Mouse (Mus musculus) liver, adult 2 months (tissue): Measurements from ENCODE around the gene Alpk1. TPM values are rescaled to one million over a fixed set of nuclear protein-coding genes. Genes with fewer than 3 reads are reported as not detected.
"Not testable (repeated sequence)": the region's sequence is repeated elsewhere in the genome, so short reads cannot be mapped to it uniquely, and the experiment has no call there.

ENCODE experiments used
- DNase-seq: peaks from one replicate; pipeline ENCODE4 v3.0.0-alpha.2; 2011; ENCODE audit warnings: low read depth, low spot score; ENCODE audit errors: extremely low read depth
- H3K27ac ChIP-seq: fragments of 200-500 bp; replicated peaks from 2 replicates; pipeline ENCODE4 v1.5.1; 2012; ENCODE audit warnings: low read depth, mild to moderate bottlenecking, control low read depth, inconsistent platforms, low read length; ENCODE audit not compliant: insufficient read depth
- H3K27me3 ChIP-seq: fragments of 200-500 bp; 2 replicates; pipeline ENCODE4 v1.6.1; 2012; ENCODE audit warnings: mild to moderate bottlenecking, moderate library complexity, low read length, inconsistent platforms; ENCODE audit not compliant: control insufficient read depth, insufficient read depth
- H3K36me3 ChIP-seq: fragments of 200-500 bp; 2 replicates; pipeline ENCODE4 v1.6.1; 2012; ENCODE audit warnings: low read length, inconsistent platforms; ENCODE audit not compliant: control insufficient read depth, insufficient read depth
- H3K4me1 ChIP-seq: fragments of 200-500 bp; 2 replicates; pipeline ENCODE4 v1.6.1; 2011; ENCODE audit warnings: low read length; ENCODE audit not compliant: control insufficient read depth, insufficient read depth
- H3K4me3 ChIP-seq: fragments of 200-500 bp; 2 replicates; pipeline ENCODE4 v1.5.1; 2011; ENCODE audit warnings: low read depth, mild to moderate bottlenecking, control low read depth, low read length, moderate library complexity; ENCODE audit not compliant: insufficient read depth
- H3K79me2 ChIP-seq: fragments of 200-500 bp; 2 replicates; pipeline ENCODE4 v1.6.1; 2012; ENCODE audit warnings: inconsistent platforms, mild to moderate bottlenecking, low read length, moderate library complexity; ENCODE audit not compliant: control insufficient read depth, insufficient read depth
- H3K9ac ChIP-seq: fragments of 200-500 bp; 2 replicates; pipeline ENCODE4 v1.6.1; 2012; ENCODE audit warnings: low read depth, mild to moderate bottlenecking, control low read depth, inconsistent platforms, low read length
- CTCF ChIP-seq: fragments of 200-500 bp; IDR thresholded peaks from 2 replicates; pipeline ENCODE4 v1.5.1; 2011; ENCODE audit warnings: low read depth, low read length, control low read depth
- POLR2A ChIP-seq: fragments of 200-500 bp; IDR thresholded peaks from 2 replicates; pipeline ENCODE4 v1.6.1; 2011; ENCODE audit warnings: low read length, control low read depth; ENCODE audit not compliant: insufficient read depth; ENCODE audit errors: extremely low read depth
- WGBS: fragments of 180-500 bp; shearing (Covaris S2); methylation state at CpG from one replicate; pipeline ENCODE4 v1.1.7; 2018; 5-methylcytosine and 5-hydroxymethylcytosine counted together
- polyA plus RNA-seq: library from polyadenylated mRNA; depleted of rRNA; stranded (reverse); fragments of >200 nt; gene quantifications from 2 replicates; pipeline ENCODE4 v1.2.3, GENCODE M21; 2012
- total RNA-seq: library from RNA; depleted of rRNA; stranded (reverse); fragments of >200 nt; gene quantifications from 2 replicates; pipeline ENCODE4 v1.2.3, GENCODE M21; 2014

The Alpk1 gene
- total and polyA plus RNA-seq, 2 experiments, result 0.39 to 1.9 TPM

GRCm38 (mm10) chr3:127789500-127790191 is 9.3 kb upstream of the Alpk1 start, which contains the start of gene Tifa:
Gene Tifa (plus strand): TSS chr3:127789805.
- no peaks in the 10 kb centered on the region for H3K27me3 ChIP-seq
- H3K4me1 ChIP-seq, result peaks cover 7% of the 10 kb centered on the region
- peak; percentile 48 for DNase-seq
- peak within 1 kb of the TSS; percentile 72 for H3K9ac ChIP-seq
- no peaks in the 10 kb centered on the region for H3K36me3 ChIP-seq
- peak within 1 kb of the TSS; percentile 72 for H3K27ac ChIP-seq
- peaks cover 3% of the 10 kb centered on the region; the same call in 1 of the 2 replicates for H3K79me2 ChIP-seq
- WGBS, result 2% methylated on average over 40 of the region's 44 CpGs
- TF ChIP-seq POLR2A, result peak; percentile 43; the same call in 1 of the 2 replicates
- TF ChIP-seq CTCF, result 0 out of 2 replicates have a peak, but pooled peaks have one; percentile 9
- peak within 1 kb of the TSS; percentile 55 for H3K4me3 ChIP-seq

GRCm38 (mm10) chr3:127788919-127789318 is 8.6 kb upstream of the Alpk1 start:
- Histone ChIP-seq H3K4me3 (peak overlapping the region; percentile 55), H3K27ac (peak overlapping the region; percentile 10; the same call in 1 of the 2 replicates), H3K79me2 (peaks cover 3% of the 10 kb centered on the region; the same call in 1 of the 2 replicates), H3K27me3 (no peaks in the 10 kb centered on the region), H3K4me1 (peaks cover 7% of the 10 kb centered on the region), H3K9ac (peak overlapping the region; percentile 72; the same call in 1 of the 2 replicates), H3K36me3 (no peaks in the 10 kb centered on the region)
- peak; percentile 47 for DNase-seq
- TF ChIP-seq CTCF (no peak), POLR2A (no peak)
- WGBS, result 11% methylated on average over 8 of the region's 8 CpGs

- Histone ChIP-seq H3K79me2 (peaks cover 3% of the 10 kb centered on the region; the same call in 1 of the 2 replicates), H3K9ac (no peak overlapping the region), H3K4me1 (peaks cover 7% of the 10 kb centered on the region), H3K36me3 (no peaks in the 10 kb centered on the region), H3K4me3 (no peak overlapping the region), H3K27ac (no peak overlapping the region), H3K27me3 (no peaks in the 10 kb centered on the region)
- TF ChIP-seq POLR2A (no peak), CTCF (no peak)
- DNase-seq, result peak; percentile 57
- 43% methylated on average over 7 of the region's 7 CpGs for WGBS
These were observed 7.7 kb upstream of the Alpk1 start for GRCm38 (mm10) chr3:127788038-127788437.

GRCm38 (mm10) chr3:127787032-127787431 is 6.7 kb upstream of the Alpk1 start:
- H3K36me3 ChIP-seq, result no peaks in the 10 kb centered on the region
- no peak overlapping the region for H3K4me3 ChIP-seq
- no peak overlapping the region for H3K9ac ChIP-seq
- H3K79me2 ChIP-seq, result peaks cover 3% of the 10 kb centered on the region; the same call in 1 of the 2 replicates
- TF ChIP-seq POLR2A, result no peak
- no peak for TF ChIP-seq CTCF
- H3K27me3 ChIP-seq, result no peaks in the 10 kb centered on the region
- DNase-seq, result no peak
- no peak overlapping the region for H3K27ac ChIP-seq
- peaks cover 5% of the 10 kb centered on the region for H3K4me1 ChIP-seq

DNA sequence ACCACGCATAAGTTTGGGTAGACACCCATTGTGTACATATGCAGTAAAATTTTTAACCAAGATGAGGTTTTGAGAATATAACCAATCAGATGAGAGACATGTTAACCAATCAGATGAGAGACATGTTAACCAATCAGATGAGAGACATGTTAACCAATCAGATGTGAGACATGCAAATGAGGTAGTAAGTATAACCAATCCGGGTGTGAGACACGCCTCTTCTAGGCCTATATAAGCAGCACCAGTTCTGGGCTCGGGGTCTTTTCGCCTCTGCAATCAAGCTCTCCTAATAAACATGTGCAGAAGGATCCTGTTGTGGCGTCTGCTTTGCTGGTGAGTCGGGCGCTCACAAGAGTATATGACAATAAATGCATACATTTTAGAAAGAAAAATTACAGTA is 3.4 kb upstream of the Alpk1 start:
- not testable (repeated sequence) for DNase-seq, H3K4me1 ChIP-seq, H3K27ac ChIP-seq, H3K36me3 ChIP-seq, H3K27me3 ChIP-seq, H3K9ac ChIP-seq, H3K79me2 ChIP-seq, H3K4me3 ChIP-seq
- WGBS, result 97% methylated on average over 8 of the region's 8 CpGs

GRCm38 (mm10) chr3:127782921-127783320 is 2.6 kb upstream of the Alpk1 start:
- Histone ChIP-seq H3K36me3 (no peaks in the 10 kb centered on the region), H3K9ac (no peak overlapping the region), H3K27me3 (no peaks in the 10 kb centered on the region), H3K79me2 (no peaks in the 10 kb centered on the region), H3K27ac (no peak overlapping the region), H3K4me3 (no peak overlapping the region), H3K4me1 (no peaks in the 10 kb centered on the region)
- TF ChIP-seq CTCF (no peak), POLR2A (no peak)
- WGBS, result 74% methylated on average over 6 of the region's 6 CpGs
- DNase-seq, result no peak
